Mouse (Mus musculus): ENCODE data around the gene Sncb. TPM values are rescaled to one million over a fixed set of nuclear protein-coding genes. Genes with fewer than 3 reads are reported as not detected.

Sncb gene
- polyA plus RNA-seq, 1 experiment = 851 TPM

DNA sequence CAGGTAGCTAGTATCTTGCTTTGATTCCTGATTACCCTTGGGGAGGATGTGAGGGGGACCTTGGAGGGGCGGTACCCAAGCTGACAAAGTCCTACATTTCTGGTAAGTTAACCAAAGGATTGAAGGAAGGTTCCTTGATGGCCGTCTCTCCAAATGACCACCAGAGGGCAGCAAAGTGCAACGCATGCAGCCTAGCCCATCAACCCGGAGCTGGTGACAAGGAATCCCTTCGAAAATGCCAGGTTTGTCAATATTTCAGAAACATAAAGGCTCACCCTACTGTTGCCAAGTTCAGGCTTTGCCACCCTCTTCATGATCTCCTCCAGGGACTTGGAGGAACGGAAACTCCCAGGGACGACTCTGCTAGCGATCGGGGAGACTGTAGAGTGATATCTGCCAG lies 33.3 kb upstream of the Sncb start:
- H3K27ac ChIP-seq (ENCODE audit: insufficient read depth, low read length) = no peak overlapping the region
- H3K4me1 ChIP-seq (ENCODE audit: control insufficient read depth, insufficient read depth, low read length) = no peaks in the 10 kb centered on the region
- H3K27me3 ChIP-seq (ENCODE audit: control insufficient read depth, insufficient read depth, low read length) = no peaks in the 10 kb centered on the region
- WGBS = 6% methylated on average over 9 of the region's 9 CpGs
- peak; percentile 79 to 85 for DNase-seq
- TF ChIP-seq CTCF (IDR thresholded peaks at IDR 0.05; ENCODE audit: borderline replicate concordance, insufficient read depth, low read depth, low read length) = peak; percentile 98
- no peak for TF ChIP-seq POLR2A (IDR thresholded peaks at IDR 0.05; ENCODE audit: borderline replicate concordance, insufficient read depth, low read length)
- H3K4me3 ChIP-seq (replicated peaks; ENCODE audit: insufficient read depth, low read depth, low read length) = peak overlapping the region; percentile 51

DNA sequence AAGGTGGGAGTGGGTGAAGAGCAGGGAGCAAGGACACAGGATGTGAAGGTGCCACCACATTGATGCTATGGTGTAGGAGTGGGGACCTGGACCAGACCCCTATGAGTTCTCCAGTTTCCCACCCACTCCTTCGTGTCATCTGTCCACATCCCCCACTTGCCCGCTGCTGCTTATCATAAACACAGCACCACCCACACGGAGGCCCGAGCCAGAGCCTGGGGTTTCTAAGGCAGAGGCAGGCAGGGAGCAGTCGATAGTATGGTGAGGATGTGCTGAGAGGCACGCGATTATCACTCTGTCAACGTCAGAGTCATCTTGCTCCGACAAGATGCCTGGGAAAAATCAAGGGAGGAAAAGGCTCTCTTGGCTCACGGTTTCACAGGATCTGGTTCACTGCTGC lies 32.3 kb upstream of the Sncb start:
- H3K4me1 ChIP-seq (ENCODE audit: control insufficient read depth, insufficient read depth, low read length) = peaks cover 3% of the 10 kb centered on the region; the same call in 1 of the 2 replicates
- DNase-seq = no peak
- 83% methylated on average over 10 of the region's 10 CpGs for WGBS
- no peak overlapping the region for H3K27ac ChIP-seq (ENCODE audit: insufficient read depth, low read length)
- no peaks in the 10 kb centered on the region for H3K27me3 ChIP-seq (ENCODE audit: control insufficient read depth, insufficient read depth, low read length)
- no peak for TF ChIP-seq POLR2A (IDR thresholded peaks at IDR 0.05; ENCODE audit: borderline replicate concordance, insufficient read depth, low read length)
- TF ChIP-seq CTCF (IDR thresholded peaks at IDR 0.05; ENCODE audit: borderline replicate concordance, insufficient read depth, low read depth, low read length) = no peak
- H3K4me3 ChIP-seq (replicated peaks; ENCODE audit: insufficient read depth, low read depth, low read length) = no peak overlapping the region

DNA sequence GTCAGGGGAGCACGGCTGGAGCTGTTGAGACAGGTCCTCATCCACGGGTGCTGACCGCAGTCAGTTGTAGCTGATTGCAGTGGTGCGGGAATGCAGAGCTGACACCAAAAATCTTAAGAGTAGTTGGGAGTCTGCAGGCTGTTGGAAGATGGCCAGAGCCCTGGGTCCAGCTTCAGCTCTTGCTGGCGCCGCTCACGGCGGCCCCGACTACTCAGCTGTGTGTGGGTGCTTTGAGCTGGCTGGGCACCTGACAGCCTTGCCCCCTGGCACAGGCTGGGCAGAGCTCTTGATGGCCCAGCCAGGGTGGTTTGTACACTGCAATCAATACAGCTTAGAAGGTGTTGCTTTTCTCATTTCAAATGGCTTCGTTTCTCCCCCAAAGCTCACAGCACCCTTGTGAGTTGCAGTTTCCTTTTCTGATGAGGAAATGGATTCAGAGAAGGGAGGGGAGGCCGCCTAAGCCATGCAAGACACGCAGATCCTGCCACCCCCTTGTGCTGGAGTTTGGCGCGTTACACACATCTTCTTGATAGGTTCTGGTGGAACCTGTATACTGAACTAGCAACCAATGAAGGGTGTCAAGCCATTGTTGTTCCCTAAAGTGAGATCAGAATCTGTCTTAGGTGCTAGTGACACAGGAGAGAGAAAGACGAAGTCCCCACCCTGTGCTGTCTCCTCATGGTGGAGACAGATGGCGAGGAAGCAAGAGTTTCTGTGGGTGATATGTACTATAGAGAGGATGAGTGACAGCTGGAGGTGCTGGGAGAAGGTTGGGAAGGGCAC lies 31.7 kb upstream of the Sncb start:
- TF ChIP-seq POLR2A (IDR thresholded peaks at IDR 0.05; ENCODE audit: borderline replicate concordance, insufficient read depth, low read length) = no peak
- no peak for TF ChIP-seq CTCF (IDR thresholded peaks at IDR 0.05; ENCODE audit: borderline replicate concordance, insufficient read depth, low read depth, low read length)
- Histone ChIP-seq H3K4me1 (ENCODE audit: control insufficient read depth, insufficient read depth, low read length) (peaks cover 3% of the 10 kb centered on the region; the same call in 1 of the 2 replicates), H3K27me3 (ENCODE audit: control insufficient read depth, insufficient read depth, low read length) (no peaks in the 10 kb centered on the region), H3K4me3 (replicated peaks; ENCODE audit: insufficient read depth, low read depth, low read length) (no peak overlapping the region), H3K27ac (ENCODE audit: insufficient read depth, low read length) (no peak overlapping the region)
- WGBS = 81% methylated on average over 16 of the region's 16 CpGs
- DNase-seq = no peak

DNA sequence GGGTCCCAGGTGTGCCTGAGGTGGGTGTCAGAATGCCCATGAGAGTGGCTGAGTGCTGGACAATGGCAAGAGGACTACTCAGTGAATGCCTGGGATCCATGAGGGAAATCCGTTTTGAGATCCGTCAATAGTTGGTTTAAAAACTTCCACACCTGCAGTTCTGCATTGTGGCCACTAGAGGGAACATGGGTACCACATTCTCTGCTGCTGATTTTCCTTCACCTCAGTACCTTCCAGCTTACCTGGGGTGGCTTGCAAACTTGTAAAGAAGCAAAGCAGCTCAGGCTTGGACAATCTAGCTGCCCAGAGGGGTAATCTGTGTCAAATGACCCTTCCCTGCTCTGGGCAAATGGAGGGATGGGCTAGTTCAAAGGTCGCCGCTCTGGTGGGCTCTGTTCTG lies 31.0 kb upstream of the Sncb start:
- Histone ChIP-seq H3K4me3 (replicated peaks; ENCODE audit: insufficient read depth, low read depth, low read length) (no peak overlapping the region), H3K4me1 (ENCODE audit: control insufficient read depth, insufficient read depth, low read length) (peaks cover 3% of the 10 kb centered on the region; the same call in 1 of the 2 replicates), H3K27me3 (ENCODE audit: control insufficient read depth, insufficient read depth, low read length) (no peaks in the 10 kb centered on the region), H3K27ac (ENCODE audit: insufficient read depth, low read length) (no peak overlapping the region)
- WGBS = 45% methylated on average over 4 of the region's 4 CpGs
- peak; percentile 65 to 66 for DNase-seq
- TF ChIP-seq CTCF (IDR thresholded peaks at IDR 0.05; ENCODE audit: borderline replicate concordance, insufficient read depth, low read depth, low read length) (peak; percentile 93), POLR2A (IDR thresholded peaks at IDR 0.05; ENCODE audit: borderline replicate concordance, insufficient read depth, low read length) (no peak)

DNA sequence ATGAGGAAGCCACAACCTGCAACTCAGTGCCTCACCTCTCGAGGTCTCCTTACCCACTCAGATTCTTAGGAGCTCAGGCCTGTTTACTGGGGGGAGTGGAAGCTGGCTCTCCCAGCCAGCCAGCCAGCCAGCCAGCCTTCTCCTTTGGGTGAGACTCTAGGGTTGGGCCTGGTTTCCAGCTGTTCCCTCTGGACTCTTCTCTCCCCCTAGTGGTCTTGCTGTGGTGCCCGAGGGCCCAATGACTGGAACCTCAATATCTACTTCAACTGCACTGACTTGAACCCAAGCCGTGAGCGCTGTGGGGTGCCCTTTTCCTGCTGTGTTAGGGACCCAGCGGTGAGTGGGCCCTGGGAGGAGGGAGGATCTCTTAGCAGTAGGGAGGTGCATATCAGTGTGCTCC lies 28.4 kb upstream of the Sncb start:
- no peak overlapping the region for H3K27ac ChIP-seq (ENCODE audit: insufficient read depth, low read length)
- DNase-seq = no peak
- TF ChIP-seq POLR2A (IDR thresholded peaks at IDR 0.05; ENCODE audit: borderline replicate concordance, insufficient read depth, low read length) (no peak), CTCF (IDR thresholded peaks at IDR 0.05; ENCODE audit: borderline replicate concordance, insufficient read depth, low read depth, low read length) (no peak)
- no peaks in the 10 kb centered on the region for H3K27me3 ChIP-seq (ENCODE audit: control insufficient read depth, insufficient read depth, low read length)
- no peak overlapping the region for H3K4me3 ChIP-seq (replicated peaks; ENCODE audit: insufficient read depth, low read depth, low read length)
- 67% methylated on average over 5 of the region's 5 CpGs for WGBS
- peaks cover 8% of the 10 kb centered on the region for H3K4me1 ChIP-seq (ENCODE audit: control insufficient read depth, insufficient read depth, low read length)

DNA sequence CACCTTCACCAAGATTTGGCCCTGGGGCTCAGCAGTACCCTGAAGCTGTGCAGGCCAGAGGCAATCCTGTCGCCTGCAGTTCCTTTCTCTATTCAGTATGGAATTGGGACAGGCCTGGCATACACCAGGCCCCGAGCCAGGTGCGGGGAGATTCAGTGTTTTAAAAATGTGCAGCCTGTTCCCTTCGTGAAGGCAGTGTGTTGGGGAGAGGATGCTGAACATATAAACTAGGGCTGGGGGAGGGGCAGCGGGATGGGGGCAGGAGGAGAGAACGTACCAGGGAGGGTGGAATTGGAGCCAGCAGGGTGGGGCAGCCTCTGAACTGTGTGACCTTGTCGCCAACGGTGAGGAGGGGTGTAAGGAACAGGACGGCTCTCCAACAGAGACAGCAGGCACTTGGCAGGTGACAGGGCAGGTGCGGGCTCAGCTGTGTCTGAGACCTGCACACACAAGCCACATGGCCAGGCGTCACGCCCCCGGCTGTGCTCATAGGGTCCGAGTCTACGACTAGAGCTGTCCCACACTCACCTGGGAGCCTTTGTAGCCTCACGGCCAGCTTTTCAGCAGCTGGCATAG lies 27.7 kb upstream of the Sncb start:
- 53% methylated on average over 16 of the region's 16 CpGs for WGBS
- Histone ChIP-seq H3K4me1 (ENCODE audit: control insufficient read depth, insufficient read depth, low read length) (peaks cover 8% of the 10 kb centered on the region), H3K27ac (ENCODE audit: insufficient read depth, low read length) (no peak overlapping the region), H3K27me3 (ENCODE audit: control insufficient read depth, insufficient read depth, low read length) (no peaks in the 10 kb centered on the region), H3K4me3 (replicated peaks; ENCODE audit: insufficient read depth, low read depth, low read length) (no peak overlapping the region)
- TF ChIP-seq POLR2A (IDR thresholded peaks at IDR 0.05; ENCODE audit: borderline replicate concordance, insufficient read depth, low read length) = no peak
- no peak for DNase-seq

DNA sequence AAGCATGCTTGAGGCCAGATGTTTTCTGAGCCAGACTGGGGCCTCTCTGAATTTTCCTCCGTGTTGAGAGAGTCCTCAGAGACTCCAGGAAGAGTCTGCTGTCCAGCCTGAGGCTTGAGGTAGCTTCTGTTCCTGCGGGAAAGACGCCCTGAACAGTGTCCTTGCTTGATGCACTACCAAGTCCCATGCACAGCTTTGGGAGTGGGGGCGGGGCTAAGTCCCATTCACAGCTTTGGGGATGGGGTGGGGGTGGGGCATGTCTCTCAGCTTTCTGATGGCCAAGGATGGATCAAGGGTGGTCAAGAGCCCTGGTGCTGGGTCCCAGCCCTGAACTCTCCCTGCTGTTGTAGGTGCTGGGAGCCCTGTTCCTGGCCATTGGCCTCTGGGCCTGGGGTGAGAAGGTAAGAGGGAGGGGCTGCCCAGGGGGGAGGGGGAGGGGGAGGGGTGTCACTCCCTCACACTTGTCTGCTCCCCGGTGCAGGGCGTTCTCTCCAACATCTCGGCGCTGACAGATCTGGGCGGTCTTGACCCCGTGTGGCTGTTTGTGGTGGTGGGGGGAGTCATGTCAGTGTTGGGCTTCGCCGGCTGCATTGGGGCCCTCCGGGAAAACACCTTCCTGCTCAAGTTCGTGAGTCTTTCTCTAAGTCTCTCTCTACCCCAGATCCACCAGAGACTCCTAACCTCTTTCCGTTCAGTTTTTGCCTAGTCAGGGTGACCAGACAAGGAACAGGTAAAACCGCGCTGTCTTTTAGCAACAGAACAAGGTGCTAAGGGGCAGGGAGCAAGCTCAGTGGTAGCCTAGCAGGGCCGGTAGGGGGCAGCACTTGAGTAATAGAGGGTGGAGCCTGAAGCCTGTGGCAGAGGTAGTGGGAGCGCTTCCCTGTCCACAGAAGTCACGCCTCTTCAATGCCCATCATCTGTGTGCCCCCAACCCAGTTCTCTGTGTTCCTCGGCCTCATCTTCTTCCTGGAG lies 26.1 kb upstream of the Sncb start:
- Histone ChIP-seq H3K4me3 (replicated peaks; ENCODE audit: insufficient read depth, low read depth, low read length) (no peak overlapping the region), H3K27ac (ENCODE audit: insufficient read depth, low read length) (no peak overlapping the region), H3K4me1 (ENCODE audit: control insufficient read depth, insufficient read depth, low read length) (peaks cover 8% of the 10 kb centered on the region), H3K27me3 (ENCODE audit: control insufficient read depth, insufficient read depth, low read length) (no peaks in the 10 kb centered on the region)
- peak; percentile 51; the same call in 1 of the 2 replicates for TF ChIP-seq CTCF (IDR thresholded peaks at IDR 0.05; ENCODE audit: borderline replicate concordance, insufficient read depth, low read depth, low read length)
- no peak for TF ChIP-seq POLR2A (IDR thresholded peaks at IDR 0.05; ENCODE audit: borderline replicate concordance, insufficient read depth, low read length)
- no peak for DNase-seq
- 50% methylated on average over 21 of the region's 21 CpGs for WGBS
